Mouse (Mus musculus) ovary, adult 2 months (tissue): Measurements from ENCODE around the gene Slc39a8. TPM values are rescaled to one million over a fixed set of nuclear protein-coding genes. Genes with fewer than 3 reads are reported as not detected.

Source experiments
- polyA plus RNA-seq: library from polyadenylated mRNA; depleted of rRNA; stranded (reverse); fragments of >200 nt; gene quantifications from 2 replicates; pipeline ENCODE4 v1.2.3, GENCODE M21; 2012; rRNA removed

The Slc39a8 gene
- 8.2 and 12.9 TPM in 2 replicates for polyA plus RNA-seq

GRCm38 (mm10) chr3:135825016-135825753 is at the start of gene Slc39a8:
TSS of gene Slc39a8 (plus strand) at chr3:135825279.

Other genes with a start within 250 kb of the Slc39a8 start
- gene Nfkb1, start 133.7 kb upstream of the Slc39a8 start, polyA plus RNA-seq, result 78.0 and 106 TPM in 2 replicates